Mouse (Mus musculus) left cerebral cortex, adult 18-20 months (tissue): ENCODE data around the gene Polh. TPM values are rescaled to one million over a fixed set of nuclear protein-coding genes. Genes with fewer than 3 reads are reported as not detected.

Source experiments
- DNase-seq, 2 experiments: peaks; one replicate each; pipeline ENCODE4 v3.0.0; 2021 to 2022; ENCODE audit warnings: low spot score in 2 of 2, mixed read lengths in 1 of 2
- microRNA-seq, 2 experiments: library from miRNA; unstranded; fragments of <30 nt; microRNA quantifications; one replicate each; pipeline ENCODE4 v1.2.0; 2021
- total RNA-seq, 2 experiments: library from RNA; stranded (reverse); gene quantifications; 2 replicates each; pipeline ENCODE4 v1.2.3; 2021

Polh gene
- total RNA-seq, 2 experiments from 2014 or later, result 6.1 to 6.3 TPM

- DNase-seq, result no peak
These were observed 69.6 kb downstream of the Polh start for GRCm38 (mm10) chr17:46132862-46133261.

- peak; percentile 65 to 74 for DNase-seq
These were observed 70.3 kb downstream of the Polh start for GRCm38 (mm10) chr17:46132058-46132718.

- DNase-seq, result no peak
These were observed 72.5 kb downstream of the Polh start for GRCm38 (mm10) chr17:46129741-46130498.

GRCm38 (mm10) chr17:46127814-46128493, 74.5 kb downstream of the Polh start:
- DNase-seq, result no peak

- no peak for DNase-seq
These were observed 75.8 kb downstream of the Polh start for GRCm38 (mm10) chr17:46126608-46127007.

GRCm38 (mm10) chr17:46123953-46124700, 78.3 kb downstream of the Polh start:
- DNase-seq, result no peak

- no peak for DNase-seq
These were observed 79.2 kb downstream of the Polh start for GRCm38 (mm10) chr17:46123285-46123684.

- no peak for DNase-seq
These were observed 79.7 kb downstream of the Polh start for GRCm38 (mm10) chr17:46122791-46123190.

Small RNA genes lying within 50 kb of the gene (microRNA-seq; reads per million reads assigned to microRNA genes)
- 0.21 to 0.99 reads per million in 2 experiments for gene Mir693

Other genes with a start within 250 kb of the Polh start
- 10 to 100 TPM; 61.1 to 88.1 TPM for gene Vegfa, start 170.3 kb downstream of the Polh start, total RNA-seq
- gene Mrps18a, start 91.7 kb downstream of the Polh start, total RNA-seq, result 10 to 100 TPM; 85.6 to 86.3 TPM
- 10 to 100 TPM; 17.9 to 21.9 TPM for gene Rsph9, start 58.4 kb downstream of the Polh start, total RNA-seq
- gene Mad2l1bp, start 49.1 kb downstream of the Polh start, total RNA-seq, result 10 to 100 TPM; 13.5 to 14.3 TPM
- gene Gtpbp2, start 41.6 kb downstream of the Polh start, total RNA-seq, result 100 to 1,000 TPM; 102 to 116 TPM
- 10 to 100 TPM; 38.6 to 41.9 TPM for gene Xpo5, start 137 bp upstream of the Polh start, total RNA-seq
- 10 to 100 TPM; 37.3 to 42.1 TPM for gene Polr1c, start 45.4 kb upstream of the Polh start, total RNA-seq
- 10 to 100 TPM; 76.0 to 87.1 TPM for gene Yipf3, start 45.4 kb upstream of the Polh start, total RNA-seq
- gene Lrrc73, start 50.9 kb upstream of the Polh start, total RNA-seq, result 10 to 100 TPM; 60.1 to 63.7 TPM
- gene Tjap1, start 80.4 kb upstream of the Polh start, total RNA-seq, result 10 to 100 TPM; 37.7 to 48.9 TPM
- gene Dlk2, start 94.8 kb upstream of the Polh start, total RNA-seq, result 10 to 100 TPM; 65.7 to 67.5 TPM
- 1 to 10 TPM; 6.9 to 9.2 TPM for gene Abcc10, start 125.7 kb upstream of the Polh start, total RNA-seq
- 10 to 100 TPM; 46.2 to 50.5 TPM for gene Zfp318, start 181.1 kb upstream of the Polh start, total RNA-seq
- 1 to 10 TPM; 3.7 to 4.3 TPM for gene Crip3, start 226.3 kb upstream of the Polh start, total RNA-seq
- under 1 TPM; 0.30 TPM for gene Slc22a7, start 235.8 kb upstream of the Polh start, total RNA-seq